Mouse (Mus musculus) gastrocnemius, adult 2 months (tissue): Measurements from ENCODE around the gene Adgrl4. TPM values are rescaled to one million over a fixed set of nuclear protein-coding genes. Genes with fewer than 3 reads are reported as not detected.

Experiments used
- DNase-seq: peaks from one replicate; pipeline ENCODE4 v3.0.0; 2022
- H3K27ac ChIP-seq: fragments of 200-600 bp; 2 replicates; pipeline ENCODE4 v1.8.1; 2022; ENCODE audit warnings: mild to moderate bottlenecking
- H3K4me3 ChIP-seq: fragments of 200-600 bp; 2 replicates; pipeline ENCODE4 v1.8.1; 2022; ENCODE audit warnings: mild to moderate bottlenecking, moderate library complexity
- CTCF ChIP-seq: fragments of 200-600 bp; IDR thresholded peaks from 2 replicates; pipeline ENCODE4 v1.8.1; 2022; ENCODE audit warnings: antibody characterized with exemption, mild to moderate bottlenecking, moderate library complexity
- intact Hi-C: fragments of 180-260 bp; cut with DNase I; formaldehyde crosslinking; loops from one replicate; pipeline ENCODE4 v1.15.1; 2025
- total RNA-seq, 2 experiments: library from RNA; stranded (reverse); gene quantifications; 2 replicates each; pipeline ENCODE4 v1.2.3; 2021

Adgrl4 gene
- total RNA-seq, 2 experiments from 2014 or later: 22.1 to 27.4 TPM

DNA sequence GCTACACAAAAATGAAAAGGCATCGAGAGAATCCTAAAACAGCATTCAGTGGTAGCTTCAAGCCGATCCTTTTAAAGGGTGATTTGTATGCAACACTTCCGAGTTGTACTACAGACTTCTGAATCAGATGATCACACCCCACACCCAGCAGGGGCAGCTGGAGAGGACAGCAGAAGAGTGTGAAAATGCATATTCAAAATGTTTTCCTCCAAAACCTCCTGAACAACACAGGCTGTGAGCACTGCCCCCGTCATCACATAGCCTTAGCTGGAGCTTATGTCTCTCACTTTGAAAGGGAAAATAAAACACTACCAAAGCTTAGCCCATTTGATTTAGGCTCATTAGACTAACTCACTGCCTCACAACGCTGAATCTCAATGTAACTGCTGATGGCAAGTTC lies 113.3 kb downstream of the Adgrl4 start:
- Histone ChIP-seq H3K4me3 (no peak overlapping the region), H3K27ac (no peak overlapping the region)
- intact Hi-C loops: no loop called here
- no peak for TF ChIP-seq CTCF
- no peak for DNase-seq

DNA sequence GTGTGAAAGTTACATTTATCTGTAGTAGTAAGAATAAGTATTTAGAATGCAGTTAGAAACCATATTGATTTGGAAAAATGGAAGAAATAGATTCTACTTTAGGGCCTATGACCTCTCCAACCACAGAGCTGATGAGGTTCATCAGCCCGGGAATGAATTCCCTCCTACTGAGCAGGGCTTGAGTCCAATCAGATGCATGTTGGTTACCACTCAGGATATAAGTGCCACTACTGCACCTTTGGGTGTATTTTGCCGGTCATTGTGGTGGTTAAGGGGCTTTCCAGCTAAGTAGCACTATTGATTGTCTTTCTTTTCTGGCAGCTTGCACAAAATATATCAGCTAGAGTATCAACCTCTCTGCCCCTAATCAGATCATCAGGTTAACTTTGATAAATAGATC lies 118.9 kb downstream of the Adgrl4 start:
- Histone ChIP-seq H3K4me3 (no peak overlapping the region), H3K27ac (no peak overlapping the region)
- DNase-seq: no peak
- intact Hi-C loops: no loop called here
- no peak for TF ChIP-seq CTCF

DNA sequence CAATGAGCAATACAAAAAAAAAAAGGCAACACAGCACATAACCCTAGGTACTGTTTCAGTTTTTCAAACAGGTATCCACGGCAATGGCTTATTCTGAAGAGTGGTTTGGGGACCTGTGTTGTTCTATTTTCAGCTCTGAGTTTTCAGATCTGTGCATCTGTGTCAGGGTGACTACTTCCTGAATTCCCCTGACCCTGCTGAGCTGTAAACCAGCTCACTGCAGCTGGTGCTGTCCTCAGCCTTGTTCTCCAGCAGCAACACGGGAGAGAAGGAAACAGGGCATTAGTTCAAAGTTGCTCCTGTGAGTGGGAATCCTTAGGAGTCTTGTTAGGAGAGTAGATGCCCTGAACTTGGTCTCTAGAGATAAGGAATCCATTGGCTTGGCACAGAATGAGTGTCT lies 119.4 kb downstream of the Adgrl4 start:
- Histone ChIP-seq H3K4me3 (no peak overlapping the region), H3K27ac (no peak overlapping the region)
- intact Hi-C loops: no loop called here
- no peak for TF ChIP-seq CTCF
- DNase-seq: no peak

DNA sequence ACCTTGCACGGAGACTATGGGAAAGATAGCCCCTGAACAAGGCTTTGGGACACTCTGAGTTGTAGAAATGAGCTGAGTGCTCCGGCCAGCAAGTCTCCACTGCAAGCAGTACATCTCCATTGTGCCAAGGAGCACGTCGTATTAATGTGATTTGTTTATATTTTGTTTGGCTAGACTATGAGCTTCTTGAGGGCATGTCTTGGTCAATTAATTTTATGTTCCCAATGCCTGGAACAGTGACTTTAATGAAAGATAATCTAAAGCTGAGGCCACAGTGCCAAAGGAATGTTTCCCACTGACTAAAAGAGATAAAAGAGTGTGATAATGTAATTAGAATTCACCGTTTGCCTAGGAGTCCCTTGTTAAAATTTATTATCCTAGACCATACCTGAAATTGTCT lies 119.9 kb downstream of the Adgrl4 start:
- DNase-seq: no peak
- Histone ChIP-seq H3K4me3 (no peak overlapping the region), H3K27ac (no peak overlapping the region)
- intact Hi-C loops: no loop called here
- TF ChIP-seq CTCF: no peak

DNA sequence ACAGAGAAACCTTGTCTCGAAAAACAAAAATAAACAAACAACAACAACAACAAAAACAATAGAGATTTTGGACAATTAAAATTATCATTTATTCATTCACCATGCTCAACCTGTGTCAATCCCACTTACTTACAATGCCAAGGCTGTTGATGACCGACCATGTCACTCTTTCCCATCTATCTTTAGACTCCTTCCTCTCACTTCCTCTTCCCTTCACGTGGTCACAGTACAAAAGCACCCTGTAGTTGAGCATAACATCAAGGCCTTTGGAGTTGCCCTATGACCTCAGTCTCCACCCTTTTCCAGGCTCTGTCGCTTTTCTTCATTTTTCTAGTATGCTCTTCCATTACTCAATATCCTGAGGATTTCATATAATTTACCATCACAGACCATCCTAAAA lies 120.7 kb downstream of the Adgrl4 start:
- no peak for TF ChIP-seq CTCF
- no peak for DNase-seq
- intact Hi-C loops: no loop called here
- H3K4me3 ChIP-seq: no peak overlapping the region
- H3K27ac ChIP-seq: no peak overlapping the region

DNA sequence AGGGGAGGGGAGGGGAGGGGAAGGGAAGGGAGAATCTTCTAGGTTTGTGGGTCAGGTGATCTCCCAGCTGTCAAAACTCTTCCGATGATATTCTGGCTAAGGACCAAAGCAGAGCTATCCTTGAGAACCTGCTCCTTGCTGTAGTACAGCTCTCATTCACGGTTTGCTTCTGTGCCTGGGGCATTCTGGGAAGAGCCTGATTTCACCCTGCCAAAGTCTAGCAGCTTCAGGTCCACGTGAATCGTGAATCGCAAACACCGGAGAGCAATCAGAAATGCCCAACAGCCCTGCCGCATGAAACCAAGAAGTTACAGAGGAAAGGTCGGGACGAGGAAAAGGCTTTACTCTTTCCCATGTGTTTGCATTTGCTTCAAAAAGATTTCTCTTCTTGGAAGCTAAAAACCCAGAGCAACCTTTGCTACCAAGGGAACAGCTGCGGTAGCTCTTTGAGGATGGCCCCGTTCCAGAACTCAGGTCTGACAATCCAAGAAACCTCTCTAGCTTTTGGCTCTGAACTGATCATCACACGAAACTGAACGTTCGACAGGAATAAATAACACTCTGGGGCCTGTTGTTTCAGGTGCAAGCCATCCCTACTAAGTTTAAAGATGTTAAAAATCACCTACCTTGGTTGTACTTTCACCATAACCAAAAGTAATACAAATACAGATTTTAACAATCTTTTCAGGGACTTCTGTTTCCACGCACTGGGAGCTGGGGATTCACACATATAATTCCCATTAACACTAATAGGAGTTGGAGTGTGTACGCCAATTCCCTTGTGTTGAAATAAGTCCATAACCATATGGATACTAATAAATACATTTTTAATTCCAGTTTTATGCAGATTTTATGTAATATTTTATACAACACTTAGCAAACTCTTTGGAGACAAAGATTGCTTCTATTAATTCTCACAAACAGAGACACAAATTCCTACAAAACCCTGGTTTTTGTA lies 128.3 kb downstream of the Adgrl4 start:
- intact Hi-C loops: no loop called here
- no peak for TF ChIP-seq CTCF
- Histone ChIP-seq H3K27ac (no peak overlapping the region), H3K4me3 (peak overlapping the region; percentile 36)
- DNase-seq: no peak

DNA sequence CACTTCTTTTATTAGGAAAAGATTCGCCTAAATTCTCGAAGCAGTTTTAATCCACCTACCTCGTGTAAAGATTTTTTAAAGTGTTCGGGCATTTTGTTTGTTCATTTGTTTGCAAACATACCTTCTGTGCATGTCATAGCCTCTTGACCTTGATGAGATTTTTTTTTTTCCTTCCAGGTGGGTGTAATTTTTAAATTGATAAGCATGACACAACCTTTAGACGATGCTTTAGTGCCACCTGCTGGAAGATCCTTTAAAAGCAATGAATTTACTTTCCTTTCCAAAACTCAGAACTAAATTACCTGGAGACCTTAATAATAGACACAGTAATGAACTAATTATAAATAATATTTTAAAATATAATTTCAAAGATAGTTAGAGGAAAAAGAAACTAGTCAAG lies 128.9 kb downstream of the Adgrl4 start:
- TF ChIP-seq CTCF: peak; percentile 73
- no peak overlapping the region for H3K4me3 ChIP-seq
- H3K27ac ChIP-seq: no peak overlapping the region
- DNase-seq: no peak
- intact Hi-C loops: no loop called here

DNA sequence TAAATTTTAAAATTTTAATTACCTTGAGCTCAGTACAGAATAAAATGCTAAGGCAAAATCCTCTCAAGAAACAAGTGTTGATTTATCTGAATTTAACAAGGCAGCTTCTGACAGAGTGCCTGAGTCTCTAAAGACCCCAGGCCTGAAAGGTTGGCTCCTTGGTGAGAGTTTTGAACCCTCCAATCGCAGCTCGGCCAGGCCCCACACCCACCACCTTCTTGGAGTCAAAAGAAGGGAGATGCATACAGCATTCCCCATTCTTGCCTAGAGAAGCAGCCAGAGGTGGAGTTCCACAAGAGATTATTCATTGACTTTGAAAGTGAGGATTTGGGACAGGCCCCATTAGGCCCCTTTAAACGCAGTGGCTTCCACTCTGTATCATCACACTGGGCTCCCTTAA lies 129.9 kb downstream of the Adgrl4 start:
- intact Hi-C loops: no loop called here
- DNase-seq: no peak
- H3K27ac ChIP-seq: no peak overlapping the region
- no peak overlapping the region for H3K4me3 ChIP-seq
- no peak for TF ChIP-seq CTCF

DNA sequence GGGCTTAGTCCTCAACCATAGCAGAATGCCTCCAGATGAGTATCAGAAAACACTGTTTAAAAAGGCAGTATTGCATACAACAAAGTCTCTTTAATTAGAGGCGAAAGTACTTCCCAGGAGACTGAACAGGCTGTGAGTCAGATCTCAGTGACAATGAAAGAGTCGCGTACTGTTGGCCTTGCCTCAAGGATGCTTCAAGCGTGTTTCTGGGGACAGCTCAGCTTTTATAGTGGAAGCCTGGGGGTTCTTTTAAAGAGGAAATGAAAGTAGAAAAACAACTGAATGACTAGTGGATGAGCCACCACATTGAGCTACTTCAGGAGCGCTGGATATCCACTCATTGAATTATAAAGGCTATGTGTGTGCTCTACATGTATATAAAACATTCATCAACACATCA lies 134.4 kb downstream of the Adgrl4 start:
- Histone ChIP-seq H3K4me3 (no peak overlapping the region), H3K27ac (no peak overlapping the region)
- DNase-seq: no peak
- TF ChIP-seq CTCF: no peak
- intact Hi-C loops: no loop called here

DNA sequence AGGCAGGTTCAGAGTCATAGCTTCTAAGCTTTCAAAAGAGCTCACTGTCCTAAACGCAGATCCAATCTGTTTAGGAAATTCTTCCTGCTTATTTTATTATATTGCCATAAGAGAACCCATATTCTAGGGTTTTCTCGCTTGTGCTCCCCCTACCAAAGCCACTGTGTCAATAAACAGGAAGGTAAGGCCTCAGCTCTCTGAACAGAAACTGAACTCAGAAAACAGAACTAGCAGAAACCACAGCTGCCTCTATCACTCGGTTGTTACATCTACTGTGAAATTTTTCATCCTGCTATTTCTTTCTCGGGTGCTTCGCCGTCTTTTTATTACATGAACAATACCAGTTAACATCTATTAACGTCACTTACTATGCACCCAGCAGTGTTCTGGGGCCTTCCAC lies 137.6 kb downstream of the Adgrl4 start:
- TF ChIP-seq CTCF: no peak
- H3K27ac ChIP-seq: no peak overlapping the region
- H3K4me3 ChIP-seq: no peak overlapping the region
- no peak for DNase-seq
- intact Hi-C loops: no loop called here

DNA sequence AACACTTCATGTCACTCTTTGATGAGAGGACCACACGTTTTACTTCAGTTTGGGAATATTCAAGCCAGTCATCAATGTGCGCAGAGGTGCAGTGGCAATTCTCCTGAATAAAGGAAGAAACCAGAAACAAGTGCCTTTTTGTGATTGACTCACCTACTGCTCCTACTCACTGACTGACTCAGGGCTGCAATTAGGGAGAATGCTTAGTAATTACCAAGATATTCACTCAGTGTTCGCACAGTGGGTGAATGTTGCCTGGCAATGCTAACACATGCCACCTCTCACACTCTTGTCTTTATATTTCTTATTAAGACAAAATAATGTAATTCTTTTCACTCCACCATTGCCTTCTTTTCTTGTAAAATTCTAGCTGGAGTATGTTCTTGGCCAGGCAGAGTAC lies 138.5 kb downstream of the Adgrl4 start:
- intact Hi-C loops: no loop called here
- no peak for TF ChIP-seq CTCF
- no peak for DNase-seq
- H3K27ac ChIP-seq: no peak overlapping the region
- H3K4me3 ChIP-seq: no peak overlapping the region

DNA sequence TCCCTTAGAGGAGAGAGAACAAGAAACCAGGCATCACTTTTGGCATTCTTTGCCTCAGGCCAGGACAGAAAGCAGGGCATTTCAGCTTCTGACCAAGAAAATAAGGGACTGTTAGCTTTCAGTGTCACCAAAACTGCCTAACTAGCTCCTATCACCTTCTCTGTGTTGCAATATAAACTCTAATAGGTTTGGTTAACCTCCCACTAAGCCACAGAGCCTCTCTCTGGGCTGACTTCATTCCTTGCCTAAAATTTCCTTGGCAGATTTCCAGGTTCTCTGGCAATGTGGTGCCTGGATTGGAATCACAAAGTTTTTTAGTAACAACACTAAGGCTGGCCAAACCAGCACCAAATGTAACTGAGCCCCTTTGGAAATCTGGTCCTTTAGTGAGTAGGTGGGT lies 154.2 kb downstream of the Adgrl4 start:
- DNase-seq: no peak
- Histone ChIP-seq H3K4me3 (no peak overlapping the region), H3K27ac (no peak overlapping the region)
- no peak for TF ChIP-seq CTCF
- intact Hi-C loops: no loop called here
